23 mouse cellular contexts compared by ENCODE assay signal in genomic region chr13:71064590-71065307, GRCm38 (mm10).
"Had no signal": no experiment of that assay in that cellular context is flagged by ENCODE, and none has a peak within 500 bp of the region (broad histone marks: within the 10 kb centered on the region; RNA-seq: fewer than 3 reads in every experiment).

No protein-coding gene starts in this region.

- H3K9me3 ChIP-seq: limb, embryonic 10.5 days; limb, embryonic 13.5 days; liver, embryonic 12.5 days; liver, embryonic 15.5 days; lung, embryonic 15.5 days; midbrain, embryonic 12.5 days; neural tube, embryonic 12.5 days; neural tube, embryonic 15.5 days had no signal

- H3K4me3 ChIP-seq: layer of hippocampus, adult 2 months; limb, embryonic 10.5 days; limb, embryonic 13.5 days; liver, embryonic 12.5 days; liver, embryonic 15.5 days; lung, embryonic 15.5 days; midbrain, embryonic 12.5 days; neural tube, embryonic 12.5 days; neural tube, embryonic 15.5 days had no signal

- H3K36me3 ChIP-seq: limb, embryonic 10.5 days; limb, embryonic 13.5 days; liver, embryonic 12.5 days; liver, embryonic 15.5 days; lung, embryonic 15.5 days; midbrain, embryonic 12.5 days; neural tube, embryonic 12.5 days; neural tube, embryonic 15.5 days had no signal

- H3K9ac ChIP-seq: limb, embryonic 13.5 days; liver, embryonic 12.5 days; liver, embryonic 15.5 days; lung, embryonic 15.5 days; midbrain, embryonic 12.5 days; neural tube, embryonic 12.5 days; neural tube, embryonic 15.5 days had no signal

- DNase-seq: kidney, adult 18-20 months; kidney, postnatal 25 days; liver; lung, adult 18-20 months; lung, postnatal 10 days; lung, postnatal 36 days; right cerebral cortex, postnatal 14 days; right cerebral cortex, postnatal 4 days; thymus, adult 2 months; thymus, postnatal 14 days; thymus, postnatal 4 days had no signal

- H3K4me2 ChIP-seq: limb, embryonic 13.5 days; liver, embryonic 12.5 days; liver, embryonic 15.5 days; lung, embryonic 15.5 days; midbrain, embryonic 12.5 days; neural tube, embryonic 12.5 days; neural tube, embryonic 15.5 days had no signal

- H3K27me3 ChIP-seq: limb, embryonic 13.5 days; liver, embryonic 12.5 days; liver, embryonic 15.5 days; lung, embryonic 15.5 days; megakaryocyte, embryonic 14.5 days; neural tube, embryonic 12.5 days had no signal

- H3K4me1 ChIP-seq: liver, embryonic 12.5 days; liver, embryonic 15.5 days; lung, embryonic 15.5 days; megakaryocyte, embryonic 14.5 days; neural tube, embryonic 15.5 days had no signal

- H3K27ac ChIP-seq: kidney, postnatal 0 days; layer of hippocampus, adult 2 months; limb, embryonic 10.5 days; limb, embryonic 13.5 days; liver, embryonic 12.5 days; liver, embryonic 15.5 days; lung, embryonic 15.5 days; midbrain, embryonic 12.5 days; neural tube, embryonic 12.5 days; neural tube, embryonic 15.5 days; stomach, postnatal 0 days had no signal

- ATAC-seq: liver, embryonic 12.5 days had no signal
